Mouse (Mus musculus) heart, embryonic 16.5 days (tissue): ENCODE results near the gene Lama4. TPM values are rescaled to one million over a fixed set of nuclear protein-coding genes. Genes with fewer than 3 reads are reported as not detected.

Source experiments
- ATAC-seq: fragments of 200-750 bp; cut with Nextera tagmentation; replicated peaks from 2 replicates; pipeline ENCODE4 v1.8.0; 2017; ENCODE audit warnings: moderate number of reproducible peaks; ENCODE audit not compliant: insufficient read depth, low FRiP score; ENCODE audit errors: extremely low read depth
- H3K27ac ChIP-seq: fragments of 300-500 bp; sonication (generic); 2 replicates; pipeline ENCODE4 v1.5.1; 2014; ENCODE audit warnings: mild to moderate bottlenecking, low read length, control low read depth, moderate library complexity
- H3K27me3 ChIP-seq: fragments of 300-500 bp; sonication (generic); 2 replicates; pipeline ENCODE4 v1.6.1; 2014; ENCODE audit warnings: low read length, mixed read lengths; ENCODE audit not compliant: control insufficient read depth, insufficient read depth
- H3K36me3 ChIP-seq: fragments of 300-500 bp; sonication (generic); 2 replicates; pipeline ENCODE4 v1.6.1; 2014; ENCODE audit not compliant: control insufficient read depth, insufficient read depth
- H3K4me1 ChIP-seq: fragments of 300-500 bp; sonication (generic); 2 replicates; pipeline ENCODE4 v1.6.1; 2014; ENCODE audit warnings: low read length, mixed read lengths; ENCODE audit not compliant: control insufficient read depth, insufficient read depth
- H3K4me2 ChIP-seq: fragments of 300-500 bp; sonication (generic); 2 replicates; pipeline ENCODE4 v1.6.1; 2014; ENCODE audit warnings: low read depth, mild to moderate bottlenecking, control low read depth, low read length
- H3K4me3 ChIP-seq: fragments of 300-500 bp; sonication (generic); 2 replicates; pipeline ENCODE4 v1.5.1; 2014; ENCODE audit warnings: mild to moderate bottlenecking, control low read depth, low read length
- H3K9ac ChIP-seq: fragments of 300-500 bp; sonication (generic); 2 replicates; pipeline ENCODE4 v1.6.1; 2014; ENCODE audit warnings: low read length, control low read depth
- H3K9me3 ChIP-seq: fragments of 300-500 bp; sonication (generic); replicated peaks from 2 replicates; pipeline ENCODE4 v1.6.1; 2016; ENCODE audit warnings: low read length; ENCODE audit not compliant: control insufficient read depth
- WGBS: fragments of 180-500 bp; shearing (Covaris S2); extraction: QIAGEN DNeasy Blood & Tissue Kit; methylation state at CpG from one replicate; pipeline ENCODE4 v1.1.7; 2014; 5-methylcytosine and 5-hydroxymethylcytosine counted together
- polyA plus RNA-seq: library from polyadenylated mRNA; unstranded; fragments of >200 nt; fragmentation: Nextera tagmentation; extraction: Ambion mirVana; gene quantifications from 2 replicates; pipeline ENCODE4 v1.2.1, GENCODE M21; 2015

The Lama4 gene
- polyA plus RNA-seq, 1 experiment from 2014 or later = 105 TPM

- no peaks in the 10 kb centered on the region for H3K9me3 ChIP-seq
- peak overlapping the region; percentile 82 for H3K4me2 ChIP-seq
- H3K27ac ChIP-seq = peak overlapping the region; percentile 69
- no peaks in the 10 kb centered on the region for H3K36me3 ChIP-seq
- H3K4me3 ChIP-seq = peak overlapping the region; percentile 62
- peaks cover 44% of the 10 kb centered on the region for H3K4me1 ChIP-seq
- peak overlapping the region; percentile 60 for H3K9ac ChIP-seq
- no peak for ATAC-seq
- 32% methylated on average over 10 of the region's 10 CpGs for WGBS
- H3K27me3 ChIP-seq = no peaks in the 10 kb centered on the region
Measured at GRCm38 (mm10) chr10:38968326-38969072, 3.2 kb downstream of the Lama4 start.

DNA sequence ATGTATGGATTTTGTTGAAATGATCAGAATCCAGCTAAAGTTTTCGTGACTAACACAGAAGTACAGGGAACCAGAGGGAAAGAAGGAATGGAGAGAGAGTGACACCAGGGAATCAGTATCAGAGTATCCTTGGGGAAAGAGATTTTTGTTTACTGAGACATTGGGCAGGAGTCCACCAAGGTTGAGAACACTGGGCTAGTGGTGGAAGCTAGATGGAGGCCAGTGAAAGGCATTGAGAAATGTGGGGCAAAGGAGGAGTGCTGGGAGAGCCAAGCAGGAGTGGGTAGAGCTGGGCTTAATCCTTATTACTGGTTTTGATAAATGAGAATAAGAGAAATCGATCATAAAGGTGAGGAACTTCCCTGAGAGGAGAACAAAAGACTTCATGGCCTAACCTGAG, 4.2 kb downstream of the Lama4 start:
- peak overlapping the region; percentile 82 for H3K4me2 ChIP-seq
- H3K27me3 ChIP-seq = no peaks in the 10 kb centered on the region
- WGBS = 67% methylated on average over 2 of the region's 2 CpGs
- H3K4me3 ChIP-seq = peak overlapping the region; percentile 62
- H3K9ac ChIP-seq = no peak overlapping the region; the same call in 1 of the 2 replicates
- H3K9me3 ChIP-seq = no peaks in the 10 kb centered on the region
- H3K27ac ChIP-seq = peak overlapping the region; percentile 68
- H3K4me1 ChIP-seq = peaks cover 34% of the 10 kb centered on the region
- ATAC-seq = no peak
- peaks cover 5% of the 10 kb centered on the region; the same call in 1 of the 2 replicates for H3K36me3 ChIP-seq

GRCm38 (mm10) chr10:38969975-38970374, 4.7 kb downstream of the Lama4 start:
- no peak for ATAC-seq
- H3K27ac ChIP-seq = peak overlapping the region; percentile 68
- H3K4me2 ChIP-seq = peak overlapping the region; percentile 82
- no peaks in the 10 kb centered on the region for H3K9me3 ChIP-seq
- peak overlapping the region; percentile 62 for H3K4me3 ChIP-seq
- H3K4me1 ChIP-seq = peaks cover 30% of the 10 kb centered on the region
- H3K9ac ChIP-seq = 0 out of 2 replicates have a peak overlapping the region, but pooled peaks have one; percentile 8
- 24% methylated on average over 6 of the region's 6 CpGs for WGBS
- H3K36me3 ChIP-seq = peaks cover 8% of the 10 kb centered on the region; the same call in 1 of the 2 replicates
- H3K27me3 ChIP-seq = no peaks in the 10 kb centered on the region

- Histone ChIP-seq H3K27ac (peak overlapping the region; percentile 41; the same call in 1 of the 2 replicates), H3K36me3 (peaks cover 11% of the 10 kb centered on the region; the same call in 1 of the 2 replicates), H3K4me3 (no peak overlapping the region), H3K9me3 (no peaks in the 10 kb centered on the region), H3K9ac (no peak overlapping the region), H3K27me3 (no peaks in the 10 kb centered on the region), H3K4me1 (peaks cover 33% of the 10 kb centered on the region), H3K4me2 (peak overlapping the region; percentile 17; the same call in 1 of the 2 replicates)
- no peak for ATAC-seq
- 57% methylated on average over 7 of the region's 7 CpGs for WGBS
Measured at GRCm38 (mm10) chr10:38972221-38972946, 7.1 kb downstream of the Lama4 start.

DNA sequence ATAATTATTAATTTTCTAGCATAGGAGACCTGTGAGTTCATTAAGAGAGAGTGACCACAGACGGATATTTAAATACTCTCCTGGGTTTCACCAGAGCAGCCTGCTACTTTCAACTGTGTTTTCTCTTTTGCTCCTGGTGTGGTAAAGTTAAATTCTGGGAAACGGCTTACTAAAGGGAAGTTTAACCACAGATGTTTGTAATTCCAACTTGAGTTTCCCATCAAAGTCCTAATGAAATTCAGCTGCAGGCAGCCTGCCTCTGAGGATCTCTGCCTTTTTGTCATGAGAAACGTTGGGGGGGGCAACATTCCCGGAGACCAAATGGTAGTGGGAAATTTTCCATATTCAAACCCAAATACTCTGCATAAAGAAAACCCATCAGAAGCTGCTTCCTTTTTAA, 7.7 kb downstream of the Lama4 start:
- Histone ChIP-seq H3K9ac (no peak overlapping the region), H3K4me3 (no peak overlapping the region), H3K4me1 (peaks cover 39% of the 10 kb centered on the region), H3K27ac (peak overlapping the region; percentile 41), H3K36me3 (peaks cover 11% of the 10 kb centered on the region; the same call in 1 of the 2 replicates), H3K27me3 (no peaks in the 10 kb centered on the region), H3K4me2 (no peak overlapping the region), H3K9me3 (no peaks in the 10 kb centered on the region)
- 42% methylated on average over 4 of the region's 4 CpGs for WGBS
- ATAC-seq = no peak

- H3K4me1 ChIP-seq = peaks cover 38% of the 10 kb centered on the region
- no peak overlapping the region for H3K4me2 ChIP-seq
- H3K27me3 ChIP-seq = no peaks in the 10 kb centered on the region
- H3K4me3 ChIP-seq = no peak overlapping the region
- 34% methylated on average over 1 of the region's 1 CpGs for WGBS
- no peak overlapping the region for H3K9ac ChIP-seq
- H3K36me3 ChIP-seq = peaks cover 11% of the 10 kb centered on the region; the same call in 1 of the 2 replicates
- H3K9me3 ChIP-seq = no peaks in the 10 kb centered on the region
- ATAC-seq = no peak
- 0 out of 2 replicates have a peak overlapping the region, but pooled peaks have one; percentile 16 for H3K27ac ChIP-seq
Measured at GRCm38 (mm10) chr10:38978195-38978594, 12.9 kb downstream of the Lama4 start.

DNA sequence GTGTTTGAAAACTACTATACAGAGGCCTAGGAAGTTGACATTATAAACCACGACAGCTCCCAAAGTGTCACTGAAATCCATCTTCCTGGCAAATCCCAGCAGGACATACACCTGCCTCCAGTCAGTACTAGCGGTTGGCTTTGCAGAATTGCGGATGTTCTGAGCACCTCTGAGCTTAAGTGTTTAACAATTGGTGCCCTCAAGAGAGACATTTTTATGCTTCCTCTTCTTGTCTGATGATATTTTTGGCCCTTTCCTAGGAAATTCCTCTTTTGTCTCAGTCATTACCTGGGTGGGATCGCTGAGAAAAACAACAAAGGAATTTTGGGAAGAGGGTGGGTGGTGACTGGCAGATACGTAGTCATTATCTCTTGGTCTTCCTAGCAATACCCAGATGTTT, 14.4 kb downstream of the Lama4 start:
- H3K4me1 ChIP-seq = peaks cover 48% of the 10 kb centered on the region

GRCm38 (mm10) chr10:38980980-38981379, 15.7 kb downstream of the Lama4 start:
- Histone ChIP-seq H3K9me3 (no peaks in the 10 kb centered on the region), H3K27ac (peak overlapping the region; percentile 83), H3K9ac (no peak overlapping the region), H3K4me3 (no peak overlapping the region), H3K27me3 (no peaks in the 10 kb centered on the region), H3K4me1 (peaks cover 49% of the 10 kb centered on the region), H3K4me2 (no peak overlapping the region), H3K36me3 (no peaks in the 10 kb centered on the region)
- 16% methylated on average over 3 of the region's 3 CpGs for WGBS
- ATAC-seq = peak; percentile 61

More for the DNA sequence above, 14.4 kb downstream of the Lama4 start:
- 61% methylated on average over 5 of the region's 5 CpGs for WGBS
- no peak overlapping the region for H3K4me2 ChIP-seq
- no peak overlapping the region for H3K9ac ChIP-seq
- peaks cover 4% of the 10 kb centered on the region; the same call in 1 of the 2 replicates for H3K36me3 ChIP-seq
- no peak overlapping the region for H3K4me3 ChIP-seq
- H3K9me3 ChIP-seq = no peaks in the 10 kb centered on the region
- H3K27ac ChIP-seq = peak overlapping the region; percentile 59
- no peak for ATAC-seq
- no peaks in the 10 kb centered on the region for H3K27me3 ChIP-seq
